Mouse (Mus musculus): ENCODE measurements around the gene Shkbp1. TPM values are rescaled to one million over a fixed set of nuclear protein-coding genes. Genes with fewer than 3 reads are reported as not detected.
A peak's percentile ranks its signal among the peaks of the same experiment; 100 is the strongest.

Shkbp1 gene
- polyA plus RNA-seq, 1 experiment from 2014 or later, result 21.9 TPM

- 80% methylated on average over 1 of the region's 1 CpGs for WGBS (ENCODE audit: missing documents)
- Histone ChIP-seq H3K27ac (no peak overlapping the region), H3K79me2 (ENCODE audit: inconsistent target) (no peaks in the 10 kb centered on the region), H3K36me3 (ENCODE audit: inconsistent target) (no peaks in the 10 kb centered on the region), H3K4me3 (ENCODE audit: inconsistent target) (no peak overlapping the region)
Observed at GRCm38 (mm10) chr7:27381009-27381408, 25.2 kb upstream of the Shkbp1 start.

- no peaks in the 10 kb centered on the region for H3K36me3 ChIP-seq (ENCODE audit: inconsistent target)
- no peak overlapping the region for H3K27ac ChIP-seq
- no peaks in the 10 kb centered on the region for H3K79me2 ChIP-seq (ENCODE audit: inconsistent target)
- H3K4me3 ChIP-seq (ENCODE audit: inconsistent target), result no peak overlapping the region
- WGBS (ENCODE audit: missing documents), result 97% methylated on average over 6 of the region's 6 CpGs
Observed at GRCm38 (mm10) chr7:27379836-27380235, 24.0 kb upstream of the Shkbp1 start.

GRCm38 (mm10) chr7:27378431-27378830 is 22.6 kb upstream of the Shkbp1 start:
- no peaks in the 10 kb centered on the region for H3K36me3 ChIP-seq (ENCODE audit: inconsistent target)
- no peaks in the 10 kb centered on the region for H3K79me2 ChIP-seq (ENCODE audit: inconsistent target)
- WGBS (ENCODE audit: missing documents), result 25% methylated on average over 4 of the region's 4 CpGs
- H3K4me3 ChIP-seq (ENCODE audit: inconsistent target), result no peak overlapping the region
- no peak overlapping the region for H3K27ac ChIP-seq

GRCm38 (mm10) chr7:27375274-27375673 is 19.5 kb upstream of the Shkbp1 start:
- 3% methylated on average over 22 of the region's 22 CpGs for WGBS (ENCODE audit: missing documents)
- Histone ChIP-seq H3K79me2 (ENCODE audit: inconsistent target) (no peaks in the 10 kb centered on the region), H3K36me3 (ENCODE audit: inconsistent target) (no peaks in the 10 kb centered on the region), H3K4me3 (ENCODE audit: inconsistent target) (no peak overlapping the region), H3K27ac (no peak overlapping the region)

GRCm38 (mm10) chr7:27371715-27372462 is 16.1 kb upstream of the Shkbp1 start:
- no peak overlapping the region for H3K4me3 ChIP-seq (ENCODE audit: inconsistent target)
- no peaks in the 10 kb centered on the region for H3K79me2 ChIP-seq (ENCODE audit: inconsistent target)
- H3K27ac ChIP-seq, result no peak overlapping the region
- 13% methylated on average over 44 of the region's 44 CpGs for WGBS (ENCODE audit: missing documents)
- H3K36me3 ChIP-seq (ENCODE audit: inconsistent target), result no peaks in the 10 kb centered on the region

- Histone ChIP-seq H3K79me2 (ENCODE audit: inconsistent target) (no peaks in the 10 kb centered on the region), H3K27ac (no peak overlapping the region), H3K36me3 (ENCODE audit: inconsistent target) (no peaks in the 10 kb centered on the region), H3K4me3 (ENCODE audit: inconsistent target) (no peak overlapping the region)
- WGBS (ENCODE audit: missing documents), result 95% methylated on average over 19 of the region's 19 CpGs
Observed at GRCm38 (mm10) chr7:27369111-27369510, 13.3 kb upstream of the Shkbp1 start.

GRCm38 (mm10) chr7:27367976-27368375 is 12.2 kb upstream of the Shkbp1 start:
- H3K79me2 ChIP-seq (ENCODE audit: inconsistent target), result no peaks in the 10 kb centered on the region
- WGBS (ENCODE audit: missing documents), result 22% methylated on average over 11 of the region's 11 CpGs
- no peak overlapping the region for H3K4me3 ChIP-seq (ENCODE audit: inconsistent target)
- H3K36me3 ChIP-seq (ENCODE audit: inconsistent target), result no peaks in the 10 kb centered on the region
- H3K27ac ChIP-seq, result no peak overlapping the region

- H3K79me2 ChIP-seq (ENCODE audit: inconsistent target), result no peaks in the 10 kb centered on the region
- 60% methylated on average over 21 of the region's 21 CpGs for WGBS (ENCODE audit: missing documents)
Observed at GRCm38 (mm10) chr7:27366082-27366844, 10.4 kb upstream of the Shkbp1 start.

GRCm38 (mm10) chr7:27364379-27364778 is 8.6 kb upstream of the Shkbp1 start:
- Histone ChIP-seq H3K4me3 (ENCODE audit: inconsistent target) (no peak overlapping the region), H3K36me3 (ENCODE audit: inconsistent target) (no peaks in the 10 kb centered on the region), H3K27ac (no peak overlapping the region), H3K79me2 (ENCODE audit: inconsistent target) (no peaks in the 10 kb centered on the region)
- WGBS (ENCODE audit: missing documents), result 11% methylated on average over 29 of the region's 29 CpGs

More at GRCm38 (mm10) chr7:27366082-27366844, 10.4 kb upstream of the Shkbp1 start:
- H3K27ac ChIP-seq, result no peak overlapping the region
- H3K4me3 ChIP-seq (ENCODE audit: inconsistent target), result no peak overlapping the region
- H3K36me3 ChIP-seq (ENCODE audit: inconsistent target), result no peaks in the 10 kb centered on the region

GRCm38 (mm10) chr7:27361283-27361946 is 5.6 kb upstream of the Shkbp1 start:
- no peak overlapping the region for H3K4me3 ChIP-seq (ENCODE audit: inconsistent target)
- 1% methylated on average over 39 of the region's 52 CpGs for WGBS (ENCODE audit: missing documents)
- no peak overlapping the region for H3K27ac ChIP-seq
- no peaks in the 10 kb centered on the region for H3K36me3 ChIP-seq (ENCODE audit: inconsistent target)
- no peaks in the 10 kb centered on the region for H3K79me2 ChIP-seq (ENCODE audit: inconsistent target)

- H3K4me3 ChIP-seq (ENCODE audit: inconsistent target), result no peak overlapping the region
Observed at GRCm38 (mm10) chr7:27360749-27361148, 4.9 kb upstream of the Shkbp1 start.

GRCm38 (mm10) chr7:27359706-27360358 is 4.0 kb upstream of the Shkbp1 start:
- Histone ChIP-seq H3K4me3 (ENCODE audit: inconsistent target) (no peak overlapping the region), H3K79me2 (ENCODE audit: inconsistent target) (peaks cover 8% of the 10 kb centered on the region; the same call in 1 of the 2 replicates), H3K27ac (no peak overlapping the region), H3K36me3 (ENCODE audit: inconsistent target) (no peaks in the 10 kb centered on the region)
- WGBS (ENCODE audit: missing documents), result 93% methylated on average over 6 of the region's 9 CpGs

More at GRCm38 (mm10) chr7:27360749-27361148, 4.9 kb upstream of the Shkbp1 start:
- H3K79me2 ChIP-seq (ENCODE audit: inconsistent target), result no peaks in the 10 kb centered on the region
- 73% methylated on average over 6 of the region's 6 CpGs for WGBS (ENCODE audit: missing documents)
- H3K27ac ChIP-seq, result no peak overlapping the region
- no peaks in the 10 kb centered on the region for H3K36me3 ChIP-seq (ENCODE audit: inconsistent target)

- 89% methylated on average over 2 of the region's 2 CpGs for WGBS (ENCODE audit: missing documents)
- H3K79me2 ChIP-seq (ENCODE audit: inconsistent target), result peaks cover 10% of the 10 kb centered on the region; the same call in 1 of the 2 replicates
- H3K27ac ChIP-seq, result no peak overlapping the region
- H3K4me3 ChIP-seq (ENCODE audit: inconsistent target), result no peak overlapping the region
- no peaks in the 10 kb centered on the region for H3K36me3 ChIP-seq (ENCODE audit: inconsistent target)
Observed at GRCm38 (mm10) chr7:27359162-27359561, 3.3 kb upstream of the Shkbp1 start.

GRCm38 (mm10) chr7:27357595-27357978 is 1.8 kb upstream of the Shkbp1 start:
- Histone ChIP-seq H3K4me3 (ENCODE audit: inconsistent target) (peak overlapping the region; percentile 83), H3K79me2 (ENCODE audit: inconsistent target) (peaks cover 10% of the 10 kb centered on the region; the same call in 1 of the 2 replicates), H3K36me3 (ENCODE audit: inconsistent target) (peaks cover 6% of the 10 kb centered on the region), H3K27ac (peak overlapping the region; percentile 96)
- WGBS (ENCODE audit: missing documents), result 6% methylated on average over 3 of the region's 3 CpGs

All from macrophage (primary cell).